Mouse (Mus musculus): ENCODE measurements around the gene Taar4. TPM values are rescaled to one million over a fixed set of nuclear protein-coding genes. Genes with fewer than 3 reads are reported as not detected.

Gene Taar4
- polyA plus RNA-seq, 1 experiment: not detected

- TF ChIP-seq CTCF (IDR thresholded peaks at IDR 0.05; ENCODE audit: borderline replicate concordance, extremely low read depth, insufficient read depth, insufficient read length) (no peak), POLR2A (IDR thresholded peaks at IDR 0.05; ENCODE audit: borderline replicate concordance, extremely low read depth, insufficient read depth, insufficient read length, poor library complexity, severe bottlenecking) (no peak)
- no peak for DNase-seq (ENCODE audit: low read depth)
Measured at GRCm38 (mm10) chr10:24008143-24008542, 47.8 kb downstream of the Taar4 start.

Other genes with a start within 250 kb of the Taar4 start
- 2,858 and 3,479 TPM in 2 replicates for gene Rps12, start 173.2 kb upstream of the Taar4 start, polyA plus RNA-seq (2012; rRNA removed)
- 25.7 and 28.3 TPM in 2 replicates for gene Slc18b1, start 163.5 kb upstream of the Taar4 start, polyA plus RNA-seq (2012; rRNA removed)
- gene Vnn3, start 109.0 kb upstream of the Taar4 start, polyA plus RNA-seq (2012; rRNA removed): 0.04 and 0.10 TPM in 2 replicates
- gene Vnn1, start 65.8 kb upstream of the Taar4 start, polyA plus RNA-seq (2012; rRNA removed): 0.14 and 0.15 TPM in 2 replicates
- not detected in 2 replicates for gene Taar1, start 40.1 kb upstream of the Taar4 start, polyA plus RNA-seq (2012; rRNA removed)
- 0.08 TPM in 1 of 2 replicates, not detected in the other for gene Taar2, start 21.9 kb upstream of the Taar4 start, polyA plus RNA-seq (2012; rRNA removed)
- gene Taar3, start 10.9 kb upstream of the Taar4 start, polyA plus RNA-seq (2012; rRNA removed): not detected in 2 replicates
- 0.18 TPM in 1 of 2 replicates, not detected in the other for gene Taar5, start 10.2 kb downstream of the Taar4 start, polyA plus RNA-seq (2012; rRNA removed)
- gene Taar6, start 25.2 kb downstream of the Taar4 start, polyA plus RNA-seq (2012; rRNA removed): not detected in 2 replicates
- gene Taar7a, start 33.0 kb downstream of the Taar4 start, polyA plus RNA-seq (2012; rRNA removed): not detected in 2 replicates
- gene Taar7b, start 39.4 kb downstream of the Taar4 start, polyA plus RNA-seq (2012; rRNA removed): not detected in 2 replicates
- gene Taar7d, start 66.7 kb downstream of the Taar4 start, polyA plus RNA-seq (2012; rRNA removed): not detected in 2 replicates
- gene Taar7e, start 77.1 kb downstream of the Taar4 start, polyA plus RNA-seq (2012; rRNA removed): not detected in 2 replicates
- gene Taar7f, start 89.0 kb downstream of the Taar4 start, polyA plus RNA-seq (2012; rRNA removed): not detected in 2 replicates
- gene Taar8a, start 116.0 kb downstream of the Taar4 start, polyA plus RNA-seq (2012; rRNA removed): not detected in 2 replicates
- gene Taar8b, start 131.8 kb downstream of the Taar4 start, polyA plus RNA-seq (2012; rRNA removed): not detected in 2 replicates
- gene Taar8c, start 141.4 kb downstream of the Taar4 start, polyA plus RNA-seq (2012; rRNA removed): not detected in 2 replicates
- gene Taar9, start 149.0 kb downstream of the Taar4 start, polyA plus RNA-seq (2012; rRNA removed): not detected in 2 replicates
- 207 and 232 TPM in 2 replicates for gene Stx7, start 188.8 kb downstream of the Taar4 start, polyA plus RNA-seq (2012; rRNA removed)

All from brain, embryonic 14.5 days (tissue).